Mouse (Mus musculus) heart, embryonic 15.5 days (tissue): ENCODE measurements around the gene Anks1b. TPM values are rescaled to one million over a fixed set of nuclear protein-coding genes. Genes with fewer than 3 reads are reported as not detected.
"Not testable (repeated sequence)": the region's sequence is repeated elsewhere in the genome, so short reads cannot be mapped to it uniquely, and the experiment has no call there.

Experiments used
- ATAC-seq: fragments of 200-750 bp; cut with Nextera tagmentation; replicated peaks from 2 replicates; pipeline ENCODE4 v1.8.0; 2017; ENCODE audit warnings: low read depth, moderate TSS enrichment; ENCODE audit not compliant: insufficient number of reproducible peaks, insufficient read depth, low FRiP score
- H3K27ac ChIP-seq: fragments of 300-500 bp; sonication (generic); 2 replicates; pipeline ENCODE4 v1.5.1; 2015; ENCODE audit warnings: mild to moderate bottlenecking, inconsistent platforms
- H3K27me3 ChIP-seq: fragments of 300-500 bp; sonication (generic); 2 replicates; pipeline ENCODE4 v1.6.1; 2015; ENCODE audit warnings: inconsistent platforms
- H3K36me3 ChIP-seq: fragments of 300-500 bp; sonication (generic); 2 replicates; pipeline ENCODE4 v1.6.1; 2015; ENCODE audit warnings: mild to moderate bottlenecking, inconsistent platforms
- H3K4me1 ChIP-seq: fragments of 300-500 bp; sonication (generic); replicated peaks from 2 replicates; pipeline ENCODE4 v1.6.1; 2015; ENCODE audit warnings: inconsistent platforms
- H3K4me2 ChIP-seq: fragments of 300-500 bp; sonication (generic); 2 replicates; pipeline ENCODE4 v1.6.1; 2015; ENCODE audit warnings: inconsistent platforms, mild to moderate bottlenecking, moderate library complexity
- H3K4me3 ChIP-seq: fragments of 300-500 bp; sonication (generic); 2 replicates; pipeline ENCODE4 v1.5.1; 2015; ENCODE audit warnings: mild to moderate bottlenecking, inconsistent platforms
- H3K9ac ChIP-seq: fragments of 300-500 bp; sonication (generic); 2 replicates; pipeline ENCODE4 v1.6.1; 2015; ENCODE audit warnings: mild to moderate bottlenecking, inconsistent platforms
- H3K9me3 ChIP-seq: fragments of 300-500 bp; sonication (generic); replicated peaks from 2 replicates; pipeline ENCODE4 v1.6.1; 2016; ENCODE audit warnings: inconsistent platforms
- WGBS: fragments of 180-500 bp; shearing (Covaris S2); methylation state at CpG from one replicate; pipeline ENCODE4 v1.1.7; 2015; ENCODE audit warnings: mixed read lengths; 5-methylcytosine and 5-hydroxymethylcytosine counted together
- polyA plus RNA-seq: library from polyadenylated mRNA; unstranded; fragments of >200 nt; fragmentation: Nextera tagmentation; extraction: Ambion mirVana; gene quantifications from 2 replicates; pipeline ENCODE4 v1.2.1, GENCODE M21; 2015

Anks1b gene
- polyA plus RNA-seq, 1 experiment from 2014 or later = 0.79 TPM

DNA sequence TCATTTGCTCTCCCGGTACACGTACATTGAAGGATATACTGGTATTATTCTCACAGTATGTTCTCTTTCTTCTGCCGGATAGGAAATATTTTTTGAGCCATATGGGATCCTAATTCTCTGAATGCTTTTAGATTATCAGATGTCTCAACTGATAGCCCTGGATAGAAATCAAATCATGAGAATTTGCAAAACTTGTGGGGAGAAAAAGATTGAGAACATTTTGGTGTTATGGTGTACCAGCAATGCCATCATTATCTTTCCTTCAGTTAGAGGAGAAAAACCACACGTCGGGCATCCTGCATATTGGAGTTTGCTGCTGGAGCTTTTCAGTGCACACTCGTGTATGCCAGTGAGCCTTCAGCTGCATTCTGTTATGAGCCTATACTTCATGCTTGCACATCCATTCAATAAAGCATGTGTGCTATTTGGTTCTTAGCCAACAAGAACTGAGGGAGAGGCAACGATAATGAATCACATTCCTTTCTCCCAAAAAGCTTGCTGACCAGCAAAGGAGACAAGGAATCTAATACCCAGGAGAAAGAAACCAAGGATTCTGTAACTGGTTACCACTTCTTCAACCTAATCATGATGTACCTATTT is 756.9 kb downstream of the Anks1b start:
- no peaks in the 10 kb centered on the region for H3K27me3 ChIP-seq
- H3K4me2 ChIP-seq = no peak overlapping the region
- H3K9ac ChIP-seq = no peak overlapping the region
- H3K27ac ChIP-seq = no peak overlapping the region
- 70% methylated on average over 7 of the region's 7 CpGs for WGBS
- H3K4me1 ChIP-seq = no peaks in the 10 kb centered on the region
- peaks cover 3% of the 10 kb centered on the region; the same call in 1 of the 2 replicates for H3K9me3 ChIP-seq
- no peak for ATAC-seq
- no peaks in the 10 kb centered on the region for H3K36me3 ChIP-seq
- H3K4me3 ChIP-seq = no peak overlapping the region

DNA sequence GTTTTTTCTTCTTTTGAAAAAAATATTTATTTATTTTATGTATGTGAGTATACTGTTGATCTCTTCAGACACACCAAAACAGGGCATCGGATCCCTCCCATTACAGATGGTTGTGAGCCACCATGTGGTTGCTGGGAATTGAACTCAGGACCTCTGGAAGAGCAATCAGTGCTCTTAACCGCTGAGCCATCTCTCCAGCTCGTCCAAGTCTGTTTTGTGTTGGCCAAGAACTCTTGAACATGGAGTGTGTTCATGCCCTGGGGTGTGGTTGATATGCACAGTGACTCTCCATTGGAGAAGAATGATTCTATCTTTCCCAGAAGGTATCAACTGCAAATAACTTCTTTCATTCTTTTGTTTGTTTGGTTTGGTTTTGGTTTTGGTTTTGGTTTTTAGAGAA is 757.5 kb downstream of the Anks1b start:
- H3K4me2 ChIP-seq, H3K27ac ChIP-seq, H3K9me3 ChIP-seq, H3K27me3 ChIP-seq, ATAC-seq, H3K4me1 ChIP-seq, H3K9ac ChIP-seq, H3K4me3 ChIP-seq, H3K36me3 ChIP-seq: not testable (repeated sequence)
- 75% methylated on average over 3 of the region's 3 CpGs for WGBS

DNA sequence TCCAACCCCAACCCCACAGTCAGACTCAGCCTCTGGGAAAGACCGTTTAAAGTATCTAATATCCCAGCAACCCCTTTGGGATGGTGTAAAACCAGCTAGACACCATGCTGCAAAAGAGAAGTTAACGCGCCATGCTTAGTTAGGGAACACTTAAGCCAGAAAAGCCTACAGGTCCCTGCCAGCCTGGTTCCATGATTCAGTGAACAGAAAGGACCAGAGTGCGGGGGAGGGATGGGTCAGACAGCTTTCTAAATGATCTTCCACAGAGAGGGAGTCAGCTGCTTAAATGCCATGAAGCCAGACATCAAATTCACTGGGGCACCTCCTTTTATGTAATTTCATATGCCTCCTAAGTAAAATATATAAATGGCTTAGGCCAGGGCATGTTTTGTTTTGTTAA is 764.0 kb downstream of the Anks1b start:
- Histone ChIP-seq H3K4me1 (no peaks in the 10 kb centered on the region), H3K27ac (no peak overlapping the region), H3K4me3 (no peak overlapping the region), H3K9ac (no peak overlapping the region), H3K36me3 (no peaks in the 10 kb centered on the region), H3K9me3 (peaks cover 3% of the 10 kb centered on the region; the same call in 1 of the 2 replicates), H3K4me2 (no peak overlapping the region), H3K27me3 (no peaks in the 10 kb centered on the region)
- no peak for ATAC-seq
- WGBS = 80% methylated on average over 4 of the region's 4 CpGs

DNA sequence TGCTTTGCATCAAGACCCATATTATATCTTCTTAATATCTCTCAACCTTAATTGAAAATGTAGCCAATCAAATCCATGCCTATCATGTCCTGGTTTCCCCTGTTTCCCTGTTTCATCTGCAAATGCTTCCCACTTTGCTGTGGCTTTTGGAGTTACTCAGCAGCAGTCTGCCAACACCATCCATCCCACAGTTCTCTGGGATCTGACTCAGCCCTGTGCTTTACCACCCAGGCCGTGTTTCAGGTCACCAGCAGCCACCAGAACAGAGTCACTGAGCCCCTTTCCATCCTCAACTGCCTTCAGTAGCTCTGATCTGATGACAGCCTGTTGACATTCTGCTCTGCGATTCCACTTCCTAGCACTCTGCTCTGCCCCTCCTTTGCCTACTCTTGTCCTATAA is 776.4 kb downstream of the Anks1b start:
- H3K9me3 ChIP-seq = no peaks in the 10 kb centered on the region
- WGBS = 48% methylated on average over 2 of the region's 2 CpGs
- no peaks in the 10 kb centered on the region for H3K36me3 ChIP-seq
- H3K27ac ChIP-seq = no peak overlapping the region
- no peak for ATAC-seq
- H3K9ac ChIP-seq = no peak overlapping the region
- no peak overlapping the region for H3K4me3 ChIP-seq
- H3K4me2 ChIP-seq = no peak overlapping the region
- H3K4me1 ChIP-seq = no peaks in the 10 kb centered on the region
- H3K27me3 ChIP-seq = no peaks in the 10 kb centered on the region

DNA sequence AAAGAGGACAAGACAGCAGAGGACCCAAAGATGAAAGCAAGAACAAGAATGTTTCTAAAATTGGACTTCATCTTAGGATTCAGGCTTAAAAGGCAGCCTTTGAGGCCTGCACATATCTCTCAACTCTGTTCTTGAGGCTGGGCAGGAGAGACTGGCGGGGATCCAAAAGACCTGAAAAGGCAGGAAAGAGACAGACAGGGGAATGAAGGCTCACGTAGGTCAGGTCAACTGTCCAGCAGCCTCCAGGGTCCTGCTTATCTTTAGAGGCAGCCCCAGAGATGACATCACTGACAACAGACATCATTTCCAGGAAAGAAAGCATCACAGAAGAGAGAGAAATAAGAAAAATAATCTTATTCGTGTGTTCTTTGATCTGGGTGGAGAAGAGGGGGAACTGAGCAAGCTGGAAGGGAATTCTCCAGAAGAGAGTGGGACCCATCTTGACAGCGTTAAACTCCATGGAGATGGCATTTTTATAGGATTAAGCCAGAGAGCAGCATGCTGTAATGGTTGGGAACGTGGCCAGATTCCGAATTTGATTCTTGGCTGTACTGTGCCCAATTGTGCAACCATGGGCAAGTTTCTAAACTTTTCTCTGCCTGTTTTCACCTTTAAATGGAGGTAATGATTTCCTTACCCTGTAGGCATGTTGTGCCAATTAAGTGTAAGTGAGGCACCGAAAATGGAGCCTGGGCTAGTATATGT is 784.3 kb downstream of the Anks1b start:
- Histone ChIP-seq H3K4me2 (no peak overlapping the region), H3K27me3 (no peaks in the 10 kb centered on the region; the same call in 1 of the 2 replicates), H3K4me3 (no peak overlapping the region), H3K27ac (no peak overlapping the region), H3K4me1 (peaks cover 2% of the 10 kb centered on the region; the same call in 1 of the 2 replicates), H3K36me3 (no peaks in the 10 kb centered on the region), H3K9ac (no peak overlapping the region), H3K9me3 (no peaks in the 10 kb centered on the region)
- 56% methylated on average over 7 of the region's 7 CpGs for WGBS
- ATAC-seq = no peak

DNA sequence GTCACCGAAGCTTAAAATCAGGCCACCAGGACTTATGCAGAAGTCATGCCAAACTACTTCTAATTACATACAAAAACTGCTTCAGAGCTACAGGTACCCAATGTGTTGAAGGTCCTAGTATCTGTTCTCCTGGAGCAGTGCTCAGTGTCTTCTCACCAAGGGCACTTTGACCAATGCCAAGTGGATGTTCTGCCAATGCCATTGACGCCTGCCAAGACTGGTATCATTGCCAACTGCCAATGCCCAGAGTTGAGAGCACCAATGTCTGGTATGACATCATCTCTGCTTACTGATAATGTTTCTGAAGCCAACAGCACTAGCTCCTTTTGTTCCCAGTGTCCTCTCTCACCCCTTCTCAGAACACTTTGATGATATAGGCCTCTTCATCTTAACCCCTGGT is 793.4 kb downstream of the Anks1b start:
- WGBS = 67% methylated on average over 2 of the region's 2 CpGs
- Histone ChIP-seq H3K36me3 (no peaks in the 10 kb centered on the region), H3K27me3 (no peaks in the 10 kb centered on the region), H3K9ac (no peak overlapping the region), H3K4me1 (no peaks in the 10 kb centered on the region), H3K4me3 (no peak overlapping the region), H3K27ac (no peak overlapping the region), H3K4me2 (no peak overlapping the region), H3K9me3 (no peaks in the 10 kb centered on the region)
- no peak for ATAC-seq

DNA sequence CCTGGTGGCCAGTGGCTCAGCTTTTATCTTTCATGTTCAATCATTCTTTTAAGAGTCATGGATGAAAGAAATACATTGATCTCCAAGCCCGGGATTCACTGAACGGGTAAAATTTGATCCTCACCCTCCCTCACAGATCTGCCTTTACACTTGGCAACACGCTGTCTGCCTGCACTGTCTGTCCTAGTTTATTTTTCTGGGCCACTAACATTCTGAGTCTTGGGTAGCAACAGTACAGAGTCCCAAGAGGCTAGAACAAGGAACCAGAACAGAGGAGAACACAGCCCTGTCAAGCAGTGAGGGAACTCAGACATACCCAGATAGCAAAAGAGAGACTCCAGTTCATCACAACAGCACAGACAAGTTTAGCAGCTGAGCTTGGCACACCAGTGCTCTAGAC is 797.0 kb downstream of the Anks1b start:
- 79% methylated on average over 3 of the region's 3 CpGs for WGBS
- no peaks in the 10 kb centered on the region for H3K4me1 ChIP-seq

DNA sequence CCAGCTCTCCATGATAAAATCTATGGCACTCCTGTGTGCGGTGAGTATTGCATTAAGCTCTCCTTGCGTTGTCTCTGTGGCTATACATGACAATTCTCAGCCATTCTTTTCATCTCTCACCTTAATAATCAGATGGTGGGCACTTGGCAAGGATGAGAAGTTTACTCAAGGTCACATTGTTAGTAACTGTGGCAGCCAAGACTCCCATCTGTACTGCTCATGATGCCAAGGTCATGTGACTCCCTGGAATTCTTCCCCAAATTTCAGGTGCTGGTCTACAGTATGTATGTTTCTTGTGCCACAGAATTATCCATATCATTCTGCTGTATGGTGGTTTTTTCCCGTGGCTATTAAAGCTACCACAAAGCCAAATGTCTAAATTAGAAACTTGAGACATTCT is 798.8 kb downstream of the Anks1b start:
- no peak overlapping the region for H3K4me3 ChIP-seq
- no peak overlapping the region for H3K27ac ChIP-seq
- no peak for ATAC-seq
- no peak overlapping the region for H3K9ac ChIP-seq
- no peak overlapping the region for H3K4me2 ChIP-seq
- H3K4me1 ChIP-seq = no peaks in the 10 kb centered on the region
- H3K36me3 ChIP-seq = no peaks in the 10 kb centered on the region
- whole genome bisulfite sequencing = 70% methylated on average over 3 of the region's 3 CpGs
- no peaks in the 10 kb centered on the region for H3K9me3 ChIP-seq
- no peaks in the 10 kb centered on the region for H3K27me3 ChIP-seq

More for the DNA sequence above, 797.0 kb downstream of the Anks1b start:
- ATAC-seq = no peak
- H3K9me3 ChIP-seq = no peaks in the 10 kb centered on the region
- H3K9ac ChIP-seq = no peak overlapping the region
- no peaks in the 10 kb centered on the region for H3K36me3 ChIP-seq
- no peak overlapping the region for H3K27ac ChIP-seq
- H3K4me2 ChIP-seq = no peak overlapping the region
- H3K4me3 ChIP-seq = no peak overlapping the region
- no peaks in the 10 kb centered on the region for H3K27me3 ChIP-seq

DNA sequence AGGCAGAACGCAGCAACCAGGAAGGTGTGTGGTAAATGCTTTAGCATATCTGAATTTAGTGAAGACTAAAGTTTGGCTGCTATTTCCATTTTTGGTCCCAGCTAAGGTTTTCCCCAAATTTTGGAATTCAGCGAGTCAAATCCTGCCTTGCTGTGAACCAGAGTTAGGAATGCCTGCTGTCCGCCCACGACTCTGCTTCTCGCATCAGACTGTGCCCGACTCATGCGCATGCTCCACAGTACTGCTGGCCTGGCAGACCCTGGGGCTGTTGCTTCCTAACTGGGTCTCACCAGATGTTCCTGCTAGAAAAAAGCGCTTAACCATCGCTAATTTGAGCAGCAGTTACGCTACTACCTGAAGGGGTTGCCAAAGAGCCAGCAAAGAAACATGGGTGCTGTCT is 801.1 kb downstream of the Anks1b start:
- ATAC-seq = no peak
- Histone ChIP-seq H3K9ac (no peak overlapping the region), H3K4me2 (no peak overlapping the region), H3K9me3 (no peaks in the 10 kb centered on the region), H3K4me3 (no peak overlapping the region), H3K27me3 (no peaks in the 10 kb centered on the region), H3K4me1 (no peaks in the 10 kb centered on the region), H3K36me3 (no peaks in the 10 kb centered on the region), H3K27ac (no peak overlapping the region)
- 79% methylated on average over 10 of the region's 10 CpGs for WGBS

DNA sequence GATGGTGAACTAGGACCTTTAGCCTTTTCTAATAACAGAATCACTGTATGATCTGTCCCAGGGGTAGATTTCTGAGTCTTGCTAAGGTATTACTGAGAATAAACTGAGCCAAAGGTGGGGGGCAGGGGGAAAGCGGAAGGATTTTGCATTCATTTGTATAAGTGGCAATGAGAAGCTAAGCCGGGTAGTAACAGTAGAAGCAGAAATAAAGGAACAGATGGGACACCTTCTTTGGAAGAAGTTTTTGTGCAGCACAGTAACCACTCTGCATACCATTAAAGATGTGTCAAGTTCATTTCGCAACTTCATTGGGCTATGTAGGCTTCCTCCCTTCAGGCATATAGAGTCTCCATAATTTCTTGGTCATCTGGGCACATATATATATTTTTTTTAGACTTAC is 804.1 kb downstream of the Anks1b start:
- ATAC-seq = no peak
- no peak overlapping the region for H3K27ac ChIP-seq
- WGBS = 85% methylated on average over 3 of the region's 3 CpGs
- H3K4me3 ChIP-seq = no peak overlapping the region
- no peak overlapping the region for H3K4me2 ChIP-seq
- H3K27me3 ChIP-seq = no peaks in the 10 kb centered on the region
- H3K36me3 ChIP-seq = no peaks in the 10 kb centered on the region
- no peaks in the 10 kb centered on the region for H3K4me1 ChIP-seq
- no peaks in the 10 kb centered on the region for H3K9me3 ChIP-seq
- H3K9ac ChIP-seq = no peak overlapping the region

DNA sequence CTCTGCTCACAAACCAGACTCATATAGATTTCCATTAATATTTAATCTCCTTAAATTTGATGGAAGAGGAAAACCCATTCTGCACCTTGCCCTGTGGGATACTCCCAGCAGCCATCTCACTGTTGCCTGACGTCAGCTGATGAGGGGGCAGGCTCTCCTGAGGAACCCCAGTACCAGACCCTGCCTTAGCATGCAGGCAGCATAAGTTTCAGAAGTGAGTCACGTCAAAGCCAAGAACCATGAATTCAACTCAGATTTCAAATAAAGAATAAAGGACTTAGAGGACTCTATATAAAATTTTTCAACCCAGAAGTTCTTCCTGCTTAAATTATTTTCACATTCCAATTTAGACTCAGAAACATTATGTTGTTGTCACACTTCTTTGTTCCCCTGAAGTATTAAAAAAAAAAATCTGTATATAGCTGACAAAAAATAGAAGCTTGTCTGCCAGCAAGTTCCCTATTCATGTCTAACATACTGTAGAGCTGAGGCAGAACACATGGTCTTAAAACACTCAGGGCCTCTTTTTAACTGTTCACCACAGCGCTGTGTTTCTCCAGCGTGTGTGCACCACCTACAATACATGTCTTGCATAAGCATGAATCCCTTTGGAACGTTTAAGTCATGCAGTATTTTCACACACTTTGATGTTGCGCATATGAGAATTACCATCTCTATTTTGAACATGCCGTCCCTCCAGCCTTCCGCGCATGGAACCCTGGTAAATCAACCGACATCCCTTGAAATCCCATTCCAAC is 806.6 kb downstream of the Anks1b start:
- Histone ChIP-seq H3K4me1 (no peaks in the 10 kb centered on the region), H3K9ac (no peak overlapping the region), H3K4me3 (no peak overlapping the region), H3K9me3 (no peaks in the 10 kb centered on the region), H3K27ac (no peak overlapping the region), H3K27me3 (no peaks in the 10 kb centered on the region), H3K36me3 (no peaks in the 10 kb centered on the region), H3K4me2 (no peak overlapping the region)
- no peak for ATAC-seq
- WGBS = 83% methylated on average over 10 of the region's 10 CpGs
